ENCODE assay signal across 8 mouse cellular contexts in the genomic region with DNA sequence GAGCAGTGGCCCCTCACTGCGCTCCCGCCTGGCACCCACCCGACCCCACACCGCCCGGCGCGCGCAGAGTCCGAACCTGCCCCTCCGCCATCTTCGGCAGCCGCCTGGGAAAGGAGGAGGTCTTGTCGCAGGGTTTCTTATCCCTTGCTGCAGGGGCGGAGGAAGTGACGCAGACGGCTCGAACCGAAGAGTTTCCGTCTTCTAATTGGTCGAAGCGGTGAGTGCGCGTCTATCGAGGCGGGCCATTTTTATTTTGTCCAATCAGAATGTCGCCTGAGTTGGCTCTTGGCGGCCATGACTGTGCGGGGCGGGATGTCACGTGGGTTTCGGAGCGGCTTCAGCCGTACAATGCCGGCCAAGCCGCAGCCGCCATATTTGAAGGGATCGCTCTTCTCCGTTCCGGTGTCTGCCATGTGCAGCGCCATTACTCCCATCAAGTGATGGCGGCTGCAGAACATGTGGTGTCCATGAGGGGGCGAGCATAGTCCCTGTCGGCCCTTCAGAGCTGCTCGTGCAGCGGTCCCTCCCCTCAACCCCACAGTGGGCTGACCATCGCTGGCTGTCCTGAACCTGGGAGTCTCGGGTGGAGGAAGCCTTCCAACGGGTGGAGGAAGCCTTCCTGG. TPM values are rescaled to one million over a fixed set of nuclear protein-coding genes. Genes with fewer than 3 reads are reported as not detected.
A peak's percentile ranks its signal among the peaks of the same experiment; 100 is the strongest.
DNase-seq lines count a peak whose midpoint lies in the region; ATAC-seq and TF ChIP-seq lines count a peak whose summit lies in the region.

Gene Rpl13a, minus strand, starts transcription at position 138 of the 623 bp plus-strand sequence.

- ATAC-seq in activated CD4-positive, CD25-positive, alpha-beta regulatory T cell, adult 4 months, result peak; percentile 81

- TF ChIP-seq CTCF in cortical plate, adult 2 months (IDR thresholded peaks at IDR 0.05; ENCODE audit: extremely low read depth, insufficient read depth, low read length), result peak; percentile 57

- peak; percentile 96 for TF ChIP-seq POLR2A in cortical plate, adult 2 months (IDR thresholded peaks at IDR 0.05; ENCODE audit: extremely low read depth, insufficient read depth, low read length)

- H3K27me3 ChIP-seq in megakaryocyte, embryonic 14.5 days (replicated peaks), result no peaks in the 10 kb centered on the region

- H3K9me3 ChIP-seq in megakaryocyte, embryonic 14.5 days, result peaks cover 3% of the 10 kb centered on the region; the same call in 1 of the 2 replicates

- peak within 1 kb of the TSS; percentile 75 for H3K27ac ChIP-seq in cortical plate, adult 2 months (ENCODE audit: insufficient read depth, low read length)

- peaks cover 65% of the 10 kb centered on the region for H3K36me3 ChIP-seq in megakaryocyte, embryonic 14.5 days (replicated peaks; ENCODE audit: low read length)

- peak within 1 kb of the TSS; percentile 78 for H3K4me3 ChIP-seq in cortical plate, adult 2 months (ENCODE audit: insufficient read depth, low read length)
- H3K4me3 ChIP-seq in megakaryocyte, embryonic 14.5 days (replicated peaks), result peak within 1 kb of the TSS; percentile 98

- no peaks in the 10 kb centered on the region for H3K4me1 ChIP-seq in cortical plate, adult 2 months (ENCODE audit: control insufficient read depth, insufficient read depth, low read length)
- H3K4me1 ChIP-seq in megakaryocyte, embryonic 14.5 days, result peaks cover 73% of the 10 kb centered on the region

- peak; percentile 98 to 99 for DNase-seq in gastrocnemius, adult 8-10 months (ENCODE audit: low spot score in 2 of 2)
- DNase-seq in hindlimb bud, embryonic 11.5 days (ENCODE audit: extremely low spot score, low read depth, low spot score), result peak; percentile 98
- peak; percentile 96 to 99 for DNase-seq in left cerebral cortex, adult 8-10 months (ENCODE audit: low spot score in 2 of 2)
- peak; percentile 99 to 100 for DNase-seq in right cerebral cortex, postnatal 10 days (ENCODE audit: low spot score in 2 of 2)
- peak; percentile 95 for DNase-seq in urinary bladder, postnatal 25 days (ENCODE audit: low spot score)

RNA-seq across cellular contexts. Expression of gene Rpl13a, which starts in this region (rescaled TPM):
- 1,000 to 10,000 TPM; 7,090 to 8,122 TPM for polyA plus RNA-seq in activated CD4-positive, CD25-positive, alpha-beta regulatory T cell, adult 4 months (2017; shearing (Covaris generic))
- polyA plus RNA-seq in cortical plate, adult 2 months (2012; rRNA removed), result 1,470 and 1,570 TPM in 2 replicates
- total RNA-seq in gastrocnemius, adult 8-10 months (2022), result 100 to 1,000 TPM; 647 to 843 (median 690) TPM
- total RNA-seq in left cerebral cortex, adult 8-10 months (2022), result 100 to 1,000 TPM; 804 to 903 (median 864) TPM
- polyA plus RNA-seq in megakaryocyte, embryonic 14.5 days (2012; ENCODE audit: insufficient read depth, low replicate concordance), result 3,981 and 5,869 TPM in 2 replicates

Comparison
In these comparisons a context has a peak if more than half of its experiments do, and no peak if none do; other contexts are left out.
1. Peak in every context shown above with its lines: DNase-seq, ATAC-seq, H3K4me3 ChIP-seq and H3K27ac ChIP-seq.